Mouse (Mus musculus) C2C12 (cell line): ENCODE results near the gene Izumo4.

ENCODE experiments used
- CEBPB ChIP-seq: IDR thresholded peaks from one replicate; pipeline ENCODE4 v1.6.1; 2011; ENCODE audit warnings: low read depth, mild to moderate bottlenecking, control low read depth, moderate library complexity
- CTCF ChIP-seq: IDR thresholded peaks from one replicate; pipeline ENCODE4 v1.5.1; 2011; ENCODE audit not compliant: control insufficient read depth, insufficient read depth, insufficient read length
- FOSL1 ChIP-seq: IDR thresholded peaks from one replicate; pipeline ENCODE4 v1.8.0; 2011; ENCODE audit warnings: mild to moderate bottlenecking, low read length; ENCODE audit not compliant: poor library complexity, insufficient read depth, severe bottlenecking
- MYOD1 ChIP-seq: IDR thresholded peaks from one replicate; pipeline ENCODE4 v1.6.1; 2011; ENCODE audit warnings: low read depth; ENCODE audit not compliant: control insufficient read depth, insufficient read length
- MYOG ChIP-seq: IDR thresholded peaks from one replicate; pipeline ENCODE4 v1.6.1; 2011; ENCODE audit not compliant: control insufficient read depth, insufficient read length; ENCODE audit errors: extremely low read depth
- USF1 ChIP-seq: IDR thresholded peaks from one replicate; pipeline ENCODE4 v1.6.1; 2011; ENCODE audit warnings: low read depth, mild to moderate bottlenecking, control low read depth, moderate library complexity

DNA sequence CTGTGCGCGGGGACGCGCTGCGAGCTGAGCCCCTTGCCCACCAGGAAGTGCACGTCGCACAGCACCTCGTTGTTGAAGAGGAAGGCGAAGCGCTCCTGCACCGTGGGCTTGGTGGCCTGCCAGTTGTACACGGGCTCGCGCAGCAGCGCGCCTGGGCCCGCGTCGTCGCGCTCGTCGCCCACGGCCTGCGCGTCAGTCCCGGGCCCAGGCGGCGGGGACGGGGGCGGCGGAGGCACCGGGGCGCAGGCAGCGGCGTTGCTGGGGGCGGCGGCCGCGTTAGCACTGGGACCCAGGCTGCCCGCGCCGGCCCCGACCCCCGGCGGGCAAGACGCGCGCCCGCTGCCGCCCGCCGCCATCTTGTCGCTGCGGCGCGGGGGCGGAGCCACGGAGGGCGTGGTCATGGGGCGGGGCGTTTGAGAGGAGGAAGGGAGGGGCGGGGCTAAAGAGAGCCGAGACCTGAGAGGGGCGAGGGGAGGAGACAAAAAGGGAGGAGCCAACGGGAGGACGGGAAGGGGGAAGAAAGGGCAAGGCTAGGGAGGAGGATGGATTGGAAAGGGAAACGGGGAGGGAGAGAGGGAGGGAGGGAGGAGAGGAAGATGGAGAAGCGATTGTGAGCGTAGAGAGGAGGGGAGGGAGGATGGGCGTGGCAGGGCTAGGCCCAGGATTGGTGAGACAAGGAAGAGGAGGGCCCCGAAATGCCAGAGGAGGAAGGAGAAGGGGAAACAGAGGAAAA lies 45.7 kb upstream of the Izumo4 start:
- TF ChIP-seq USF1 (no peak), CTCF (no peak), MYOD1 (no peak), CEBPB (no peak), FOSL1 (no peak), MYOG (no peak)
